Mouse (Mus musculus) cerebellum, adult 11 months (tissue): ENCODE data around the gene Fcrla.

ENCODE experiments used
- DNase-seq: peaks from one replicate; pipeline ENCODE4 v3.0.0; 2022

Gene Fcrla

DNA sequence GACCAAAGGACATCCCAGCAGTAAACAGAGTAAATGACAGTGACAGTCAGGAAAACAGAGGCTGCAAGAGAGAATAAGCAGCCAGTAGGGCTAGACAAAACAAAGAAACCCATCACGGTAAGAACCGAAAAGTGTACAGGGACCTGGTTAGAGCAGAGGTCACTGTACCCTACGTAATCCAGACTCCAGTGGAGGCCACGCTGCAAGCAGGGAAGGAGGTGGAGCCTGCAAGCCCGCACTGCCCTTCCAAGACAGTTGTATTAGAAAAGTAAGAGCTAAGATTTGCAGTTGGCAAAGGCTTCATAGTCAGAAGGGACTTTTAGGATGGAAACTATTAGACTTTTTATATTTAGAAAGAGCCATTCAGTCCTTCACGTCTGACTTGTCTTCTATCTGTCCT is 442 bp downstream of the Fcrla start:
- DNase-seq = no peak

DNA sequence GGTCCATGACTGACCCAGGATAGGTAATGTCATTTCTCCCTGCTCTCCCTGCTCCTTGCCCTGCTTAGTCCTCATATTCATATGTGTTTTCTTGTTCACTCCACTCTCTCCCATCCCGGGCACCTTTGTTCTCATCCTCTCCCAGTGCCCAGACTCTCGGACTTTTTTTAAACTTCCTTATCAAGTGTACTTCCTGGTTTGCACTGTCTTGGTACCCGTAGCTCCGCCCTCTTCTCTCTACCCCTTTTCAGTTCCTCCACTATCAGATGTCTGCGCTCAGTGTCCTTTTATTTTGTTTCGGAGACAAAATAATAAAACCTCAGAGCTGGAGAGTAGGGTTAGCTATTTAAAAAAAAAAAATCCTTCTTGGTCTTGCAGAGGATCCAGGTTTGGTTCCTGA is 2.9 kb downstream of the Fcrla start:
- DNase-seq = no peak

DNA sequence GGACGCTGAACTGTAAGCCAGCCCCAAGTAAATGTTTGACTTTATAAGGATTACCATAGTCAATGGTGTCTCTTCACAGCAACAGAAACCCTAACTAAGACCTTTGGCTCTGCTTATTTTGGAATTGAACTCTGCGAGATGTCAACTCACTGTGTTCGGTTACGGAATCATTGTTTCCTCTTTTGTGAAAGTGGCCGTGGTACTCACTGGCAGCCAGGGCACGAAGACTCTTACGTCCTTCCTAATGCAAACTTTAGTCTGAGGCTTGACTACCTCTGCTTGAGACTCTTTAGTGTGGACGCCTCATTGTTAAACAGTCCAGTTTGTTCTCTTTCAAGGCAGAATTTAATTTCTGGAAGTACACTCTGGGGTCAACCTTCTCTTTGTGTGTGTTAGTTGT is 8.1 kb downstream of the Fcrla start:
- DNase-seq = no peak

DNA sequence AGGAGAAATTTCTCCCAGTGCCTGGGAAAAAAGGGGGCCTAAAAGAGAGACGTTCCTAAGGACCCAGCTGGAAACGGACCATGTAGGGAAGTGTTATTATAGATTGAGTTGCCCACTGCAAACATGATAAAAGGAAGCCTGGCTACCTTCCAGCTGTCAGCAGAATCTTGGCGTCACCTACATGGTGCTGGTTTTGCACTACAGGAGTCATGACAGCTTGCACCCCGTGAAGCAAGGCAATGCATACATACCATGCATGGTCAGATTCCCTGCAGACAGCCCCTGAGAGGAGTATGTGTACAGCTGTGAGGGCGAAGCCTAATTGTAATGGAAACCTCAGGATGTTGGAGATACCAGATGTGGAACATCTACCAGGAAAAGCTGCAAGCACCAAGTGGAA is 11.7 kb downstream of the Fcrla start:
- DNase-seq = no peak

DNA sequence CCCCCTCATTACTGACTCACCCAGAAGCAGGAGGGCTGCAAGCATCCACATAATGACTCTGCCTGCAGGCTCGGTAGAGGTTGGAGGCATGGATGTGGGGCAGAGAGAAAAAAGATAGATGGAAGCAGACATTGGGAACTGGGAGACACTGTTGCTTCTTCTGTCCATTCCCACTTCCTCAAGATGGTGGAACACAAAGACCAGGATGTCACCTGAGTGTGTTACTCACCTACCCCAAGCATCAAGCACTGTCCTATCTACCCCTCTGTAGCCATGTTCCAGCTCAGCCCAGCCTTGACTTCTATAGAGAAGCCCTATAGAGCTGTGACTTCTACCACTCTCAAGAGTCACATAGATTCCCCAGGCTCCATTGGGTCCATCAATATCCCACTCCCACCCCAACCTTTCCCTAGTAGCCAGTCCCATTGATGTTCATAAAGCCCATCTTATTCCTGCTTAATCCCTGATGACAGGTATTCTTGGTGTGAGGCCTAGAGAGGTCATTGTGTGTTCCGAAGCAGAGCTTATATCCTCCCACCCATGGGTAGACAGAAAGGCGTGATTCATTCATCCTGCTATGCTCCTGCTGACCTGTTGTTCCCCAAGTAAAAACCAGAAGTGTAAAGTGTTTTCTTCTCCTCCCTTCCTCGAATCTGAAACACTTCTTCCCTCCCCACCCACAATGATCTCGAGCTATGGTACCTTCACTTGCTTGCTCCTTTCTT is 14.3 kb downstream of the Fcrla start, which contains the start of gene Fcrlb:
Gene Fcrlb, minus strand, starts transcription at position 51 of the 725 bp plus-strand sequence.
- DNase-seq = no peak

GRCm38 (mm10) chr1:170911907-170912660 is 15.3 kb downstream of the Fcrla start:
- no peak for DNase-seq

DNA sequence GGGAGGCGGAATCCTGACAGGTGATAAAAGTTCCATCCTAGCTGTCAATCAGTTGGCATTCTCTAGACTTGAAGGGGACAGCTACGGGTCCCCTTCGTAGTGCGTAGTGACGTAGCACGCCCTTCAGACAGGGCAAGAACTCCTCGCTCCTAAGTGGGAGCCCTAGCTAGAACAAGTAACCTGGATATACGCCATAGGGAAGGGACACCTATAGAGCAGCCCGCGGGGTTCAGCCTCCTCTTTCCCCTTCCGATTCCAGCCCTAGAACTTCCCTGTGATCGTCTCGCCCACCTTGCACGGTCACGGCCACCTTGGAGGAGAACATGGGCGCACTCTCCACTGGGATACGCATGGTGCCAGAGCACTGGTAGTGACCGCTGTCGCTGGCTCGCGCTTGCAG is 19.0 kb downstream of the Fcrla start:
- DNase-seq = peak; percentile 27

DNA sequence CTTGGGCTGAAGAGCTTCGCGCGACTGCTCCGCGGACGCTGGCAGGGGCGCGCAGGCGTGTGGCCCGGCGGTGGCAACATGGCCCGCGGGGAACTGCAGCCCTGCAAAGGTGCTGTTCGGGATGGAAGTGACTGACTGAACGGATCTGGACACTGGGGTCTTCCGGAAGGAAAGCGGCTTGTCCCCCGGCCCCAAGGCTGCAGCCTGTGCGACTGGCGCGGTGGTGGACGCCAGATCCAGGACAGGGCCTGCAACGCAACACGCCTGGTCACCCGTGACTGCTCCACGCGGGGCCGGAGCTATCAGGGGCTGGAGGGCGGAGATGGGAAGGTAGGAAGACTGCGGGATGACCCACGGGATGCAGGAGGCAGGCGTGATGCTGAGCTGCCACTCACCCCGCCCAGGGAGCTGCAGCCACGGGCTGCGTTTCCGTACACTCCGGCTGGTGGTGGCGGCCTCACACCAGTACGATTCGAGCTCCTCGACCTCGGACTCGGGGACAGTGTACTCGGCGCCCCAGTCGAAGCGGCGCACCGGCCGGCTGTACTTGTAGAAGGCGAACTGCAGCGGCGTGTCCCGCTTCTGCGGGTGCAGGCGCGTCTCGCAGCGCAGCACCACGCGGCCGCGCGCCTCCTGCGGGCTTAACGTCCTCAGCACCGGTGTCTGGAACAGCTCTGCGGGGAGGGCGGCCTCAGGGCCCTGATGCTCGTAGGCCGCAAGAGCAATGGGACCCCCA is 19.8 kb downstream of the Fcrla start:
- DNase-seq = peak; percentile 51

GRCm38 (mm10) chr1:170907111-170907455 is 20.3 kb downstream of the Fcrla start:
- no peak for DNase-seq

GRCm38 (mm10) chr1:170903485-170903884 is 23.9 kb downstream of the Fcrla start:
- no peak for DNase-seq

DNA sequence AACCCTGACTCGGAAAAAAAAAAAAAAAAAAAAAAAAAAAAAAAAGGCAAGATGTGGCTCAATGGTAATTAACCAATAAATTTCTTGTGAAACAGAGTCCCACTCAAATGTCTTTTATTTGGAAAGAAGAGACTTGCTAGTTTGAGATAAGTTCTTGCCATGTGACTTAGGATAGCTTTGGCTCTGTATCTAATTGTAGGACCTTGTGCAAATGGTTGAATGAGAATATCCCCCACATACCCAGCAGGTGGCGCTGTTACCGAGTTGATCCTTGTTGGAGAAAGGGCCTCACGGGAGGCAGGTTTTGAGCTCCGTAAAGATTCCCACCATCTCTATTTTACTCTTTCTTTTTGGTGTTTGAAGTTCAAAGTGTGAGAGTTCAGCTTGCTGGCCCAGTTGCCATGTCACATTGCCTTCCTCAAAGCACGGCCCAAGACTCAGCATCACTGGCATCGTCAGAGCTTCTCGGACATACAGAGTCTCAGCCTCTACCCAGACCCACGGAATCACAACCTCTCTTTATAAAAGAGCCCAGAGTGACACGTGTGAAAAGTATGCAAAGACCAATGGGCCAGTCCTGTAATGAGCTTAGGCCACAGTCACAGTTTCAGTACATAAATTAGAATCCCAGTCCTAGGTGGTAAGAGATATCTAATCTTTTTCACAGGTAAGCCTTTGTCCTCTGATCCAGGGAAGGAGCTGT is 25.7 kb downstream of the Fcrla start:
- peak; percentile 73 for DNase-seq

GRCm38 (mm10) chr1:170900799-170901467 is 26.4 kb downstream of the Fcrla start:
- peak; percentile 21 for DNase-seq

- DNase-seq = no peak
Observed at GRCm38 (mm10) chr1:170898413-170899075, 28.8 kb downstream of the Fcrla start.

DNA sequence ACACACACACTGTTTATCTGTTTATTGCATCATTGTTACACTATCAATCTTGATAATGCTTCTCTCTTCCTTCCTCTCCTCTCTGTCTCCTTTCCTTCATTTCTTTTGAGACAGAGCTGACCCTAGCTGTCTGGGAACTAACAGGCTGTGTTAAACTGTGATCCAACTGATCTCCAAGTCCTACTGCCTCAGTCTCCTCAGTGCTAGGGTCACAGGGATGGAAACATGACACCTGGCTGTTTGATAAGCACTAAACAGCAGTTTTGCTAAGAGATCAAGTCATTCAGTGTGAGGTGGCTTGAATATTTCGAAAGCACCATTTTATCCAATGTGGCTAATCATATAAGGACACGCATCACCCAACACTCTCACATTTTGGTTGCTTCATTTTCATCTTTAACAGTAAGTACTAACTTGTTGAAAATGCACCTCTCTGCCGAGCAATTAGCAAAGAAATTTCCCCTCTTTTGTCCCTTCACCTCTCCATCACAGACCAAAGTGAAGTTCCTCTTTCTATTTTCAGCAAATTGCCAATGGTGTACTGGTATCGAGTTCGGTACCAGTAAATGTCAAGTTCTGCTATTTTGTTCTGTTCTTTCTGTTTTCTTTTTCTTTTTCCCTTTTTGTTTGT is 30.6 kb downstream of the Fcrla start:
- DNase-seq = no peak

DNA sequence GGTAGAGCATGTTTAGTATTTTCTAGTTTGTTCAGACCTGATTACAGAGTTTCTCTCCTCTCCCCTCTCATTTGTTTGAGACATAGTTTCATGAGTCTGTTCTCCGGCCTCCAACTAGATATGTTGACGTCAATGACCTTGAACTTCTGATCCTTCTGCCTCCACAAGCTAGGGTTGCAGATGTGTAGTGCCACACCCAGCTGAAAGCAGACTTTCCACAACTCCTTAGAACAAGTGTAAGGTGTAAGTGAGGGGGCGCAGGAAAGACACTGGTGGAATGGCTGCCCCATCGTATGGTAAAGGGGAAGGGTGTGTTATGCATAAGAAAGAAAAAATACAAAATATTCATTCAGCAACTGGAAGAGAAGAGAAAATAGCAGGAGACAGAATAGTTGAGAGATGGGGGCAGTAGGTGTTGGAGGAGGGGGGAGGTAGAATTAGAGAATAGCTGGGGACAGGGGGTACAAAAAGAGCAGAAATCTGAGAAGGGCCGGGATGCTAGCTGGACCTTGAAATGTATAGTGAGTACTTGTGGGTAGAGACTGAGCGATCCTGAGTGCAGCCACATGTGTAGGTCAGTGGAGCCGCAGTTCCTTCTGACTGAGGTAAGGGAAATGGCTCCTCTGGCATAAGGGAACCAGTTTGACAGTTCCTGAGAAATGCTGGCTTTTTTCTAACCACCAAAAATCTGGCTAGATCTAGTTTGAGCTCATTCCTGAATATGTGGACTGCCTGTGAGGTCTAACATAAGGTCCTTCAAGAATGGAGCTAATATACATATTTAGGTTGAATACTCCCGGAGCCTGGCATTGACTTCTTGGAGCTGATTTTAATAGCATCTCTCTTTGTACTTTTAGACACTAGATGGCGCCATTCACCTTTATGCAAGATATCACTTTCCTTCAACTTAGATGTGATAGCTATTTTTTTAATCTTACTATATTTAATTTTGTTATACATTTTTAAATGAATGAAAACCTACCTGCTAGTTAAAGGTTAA is 32.5 kb downstream of the Fcrla start:
- DNase-seq = no peak

DNA sequence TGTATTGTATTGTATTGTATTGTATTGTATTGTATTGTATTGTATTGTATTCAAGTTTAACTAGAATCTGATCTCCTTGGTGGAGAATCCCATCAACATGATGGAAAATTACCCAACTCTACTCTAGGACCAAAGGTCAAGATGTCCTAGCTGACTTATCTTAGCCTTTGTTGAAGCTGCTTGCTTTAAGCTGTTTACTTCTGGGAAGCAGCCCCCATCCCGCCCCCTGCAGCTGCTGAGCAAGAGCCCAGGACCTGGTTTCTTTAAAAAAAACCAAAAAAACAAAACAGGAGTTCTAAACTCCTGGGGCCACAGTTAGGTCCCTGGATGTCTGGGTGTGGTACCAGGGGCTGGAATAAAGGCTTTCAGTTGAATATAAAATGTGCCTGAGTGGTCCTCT is 35.1 kb downstream of the Fcrla start:
- DNase-seq = no peak

GRCm38 (mm10) chr1:170891646-170892045 is 35.7 kb downstream of the Fcrla start:
- no peak for DNase-seq

- DNase-seq = no peak
Observed at GRCm38 (mm10) chr1:170889310-170889709, 38.1 kb downstream of the Fcrla start.

GRCm38 (mm10) chr1:170886044-170886458 is 41.3 kb downstream of the Fcrla start:
- DNase-seq = no peak

GRCm38 (mm10) chr1:170884978-170885561 is 42.3 kb downstream of the Fcrla start, which contains the start of the genes Gm26620 and Dusp12:
Gene Gm26620, plus strand, starts transcription at chr1:170885065.
Gene Dusp12, minus strand, starts transcription at chr1:170885540.
- DNase-seq = peak; percentile 81
